ENCODE assay signal across 26 mouse cellular contexts in genomic region chr2:180086637-180087027, GRCm38 (mm10). TPM values are rescaled to one million over a fixed set of nuclear protein-coding genes. Genes with fewer than 3 reads are reported as not detected.
DNase-seq lines count a peak whose midpoint lies in the region; ATAC-seq and TF ChIP-seq lines count a peak whose summit lies in the region.
"Had no signal": no experiment of that assay in that cellular context is flagged by ENCODE, and none has a peak within 500 bp of the region (broad histone marks: within the 10 kb centered on the region; RNA-seq: fewer than 3 reads in every experiment).

No protein-coding gene starts in this region.

- no peak for TF ChIP-seq CTCF in hindbrain, postnatal 0 days (IDR thresholded peaks at IDR 0.05; ENCODE audit: low read depth)
- no peak for TF ChIP-seq CTCF in kidney, postnatal 0 days (IDR thresholded peaks at IDR 0.05; ENCODE audit: low read depth)
- TF ChIP-seq CTCF in lung, adult 2 months (IDR thresholded peaks at IDR 0.05; ENCODE audit: insufficient read depth, low read length), result no peak

- no peaks in the 10 kb centered on the region for H3K4me1 ChIP-seq in hindbrain, embryonic 11.5 days (replicated peaks; ENCODE audit: control insufficient read depth, insufficient read depth, low read length)
- no peaks in the 10 kb centered on the region for H3K4me1 ChIP-seq in hindbrain, postnatal 0 days (ENCODE audit: insufficient read depth, low read length)
- H3K4me1 ChIP-seq in kidney, postnatal 0 days (replicated peaks; ENCODE audit: insufficient read depth, low read length), result no peaks in the 10 kb centered on the region
- peaks cover 5% of the 10 kb centered on the region; the same call in 1 of the 2 replicates for H3K4me1 ChIP-seq in neural tube, embryonic 13.5 days (replicated peaks)
- H3K4me1 ChIP-seq in lung, adult 2 months (ENCODE audit: control insufficient read depth, insufficient read depth, low read length), result no peaks in the 10 kb centered on the region
- H3K4me1 ChIP-seq: embryonic facial prominence, embryonic 15.5 days; heart, embryonic 12.5 days; heart, embryonic 15.5 days had no signal

- H3K36me3 ChIP-seq in hindbrain, embryonic 11.5 days (ENCODE audit: control insufficient read depth, insufficient read depth, low read length), result peaks cover 2% of the 10 kb centered on the region; the same call in 1 of the 2 replicates
- H3K36me3 ChIP-seq in hindbrain, postnatal 0 days (ENCODE audit: insufficient read depth, low read length), result peaks cover 20% of the 10 kb centered on the region; the same call in 1 of the 2 replicates
- 0 out of 2 replicates have a peak, but pooled peaks cover 4% of the 10 kb centered on the region for H3K36me3 ChIP-seq in kidney, postnatal 0 days (ENCODE audit: insufficient read depth, low read length)
- peaks cover 44% of the 10 kb centered on the region for H3K36me3 ChIP-seq in neural tube, embryonic 13.5 days

- H3K9me3 ChIP-seq in hindbrain, embryonic 11.5 days (ENCODE audit: control insufficient read depth, low read length), result no peaks in the 10 kb centered on the region
- H3K9me3 ChIP-seq in hindbrain, postnatal 0 days (ENCODE audit: low read length), result no peaks in the 10 kb centered on the region
- no peaks in the 10 kb centered on the region for H3K9me3 ChIP-seq in kidney, postnatal 0 days (replicated peaks; ENCODE audit: low read length)
- no peaks in the 10 kb centered on the region for H3K9me3 ChIP-seq in neural tube, embryonic 13.5 days
- H3K9me3 ChIP-seq: embryonic facial prominence, embryonic 12.5 days; embryonic facial prominence, embryonic 15.5 days; heart, embryonic 12.5 days; heart, embryonic 15.5 days had no signal

- no peak overlapping the region for H3K27ac ChIP-seq in hindbrain, embryonic 11.5 days (ENCODE audit: low read depth, low read length)
- no peak overlapping the region for H3K27ac ChIP-seq in hindbrain, postnatal 0 days
- no peak overlapping the region for H3K27ac ChIP-seq in kidney, postnatal 0 days
- peak overlapping the region; percentile 23; the same call in 1 of the 2 replicates for H3K27ac ChIP-seq in neural tube, embryonic 13.5 days (replicated peaks)
- H3K27ac ChIP-seq: embryonic facial prominence, embryonic 12.5 days; embryonic facial prominence, embryonic 15.5 days; gastrocnemius, adult 2 months; heart, embryonic 15.5 days had no signal

- 87% methylated on average over 5 of the region's 5 CpGs for WGBS in hindbrain, embryonic 11.5 days
- whole genome bisulfite sequencing in hindbrain, postnatal 0 days, result 76% methylated on average over 5 of the region's 5 CpGs
- WGBS in kidney, postnatal 0 days, result 81% methylated on average over 5 of the region's 5 CpGs
- 75% methylated on average over 5 of the region's 5 CpGs for WGBS in neural tube, embryonic 13.5 days
- 80% methylated on average over 5 of the region's 5 CpGs for WGBS in lung, adult 2 months

- no peak overlapping the region for H3K4me2 ChIP-seq in hindbrain, embryonic 11.5 days (replicated peaks; ENCODE audit: low read depth, low read length)
- no peak overlapping the region for H3K4me2 ChIP-seq in hindbrain, postnatal 0 days (ENCODE audit: low read depth, low read length)
- H3K4me2 ChIP-seq in kidney, postnatal 0 days (ENCODE audit: low read length), result no peak overlapping the region
- H3K4me2 ChIP-seq in neural tube, embryonic 13.5 days, result no peak overlapping the region
- H3K4me2 ChIP-seq: embryonic facial prominence, embryonic 12.5 days; embryonic facial prominence, embryonic 15.5 days; heart, embryonic 12.5 days; heart, embryonic 15.5 days had no signal

- no peak for TF ChIP-seq POLR2A in lung, adult 2 months (IDR thresholded peaks at IDR 0.05; ENCODE audit: borderline replicate concordance, extremely low read depth, low read depth, low read length)

- no peak overlapping the region for H3K4me3 ChIP-seq in hindbrain, embryonic 11.5 days (ENCODE audit: low read depth, low read length)
- no peak overlapping the region for H3K4me3 ChIP-seq in hindbrain, postnatal 0 days (ENCODE audit: low read length)
- no peak overlapping the region for H3K4me3 ChIP-seq in kidney, postnatal 0 days (replicated peaks; ENCODE audit: low read depth, low read length)
- H3K4me3 ChIP-seq in neural tube, embryonic 13.5 days, result no peak overlapping the region
- no peak overlapping the region for H3K4me3 ChIP-seq in lung, adult 2 months (replicated peaks; ENCODE audit: extremely low read depth, low read depth, low read length)
- H3K4me3 ChIP-seq: embryonic facial prominence, embryonic 12.5 days; embryonic facial prominence, embryonic 15.5 days; gastrocnemius, adult 2 months; heart, embryonic 12.5 days; heart, embryonic 15.5 days had no signal

- DNase-seq in hindbrain, embryonic 11.5 days (ENCODE audit: low spot score), result no peak
- DNase-seq in hindbrain, postnatal 0 days (ENCODE audit: low spot score), result no peak
- no peak for DNase-seq in kidney, postnatal 0 days (ENCODE audit: low spot score)
- no peak for DNase-seq in kidney, postnatal 4 days
- no peak for DNase-seq in neural tube, embryonic 10.5 days (ENCODE audit: extremely low spot score, low spot score)
- DNase-seq in lung, adult 2 months, result no peak
- DNase-seq: adrenal gland, adult 8-10 months; adrenal gland, postnatal 25 days; cerebellum, adult 9-10 months; forebrain, postnatal 0 days; gastrocnemius, adult 2 months; gastrocnemius, postnatal 14 days; heart, adult 18-20 months; heart, postnatal 14 days; heart, postnatal 4 days had no signal

- no peak overlapping the region for H3K9ac ChIP-seq in hindbrain, embryonic 11.5 days (ENCODE audit: low read depth, low read length)
- H3K9ac ChIP-seq in hindbrain, postnatal 0 days (replicated peaks; ENCODE audit: low read length), result no peak overlapping the region
- H3K9ac ChIP-seq in kidney, postnatal 0 days (ENCODE audit: low read depth, low read length), result no peak overlapping the region
- no peak overlapping the region for H3K9ac ChIP-seq in neural tube, embryonic 13.5 days
- H3K9ac ChIP-seq: embryonic facial prominence, embryonic 12.5 days; embryonic facial prominence, embryonic 15.5 days; forebrain, postnatal 0 days; heart, embryonic 12.5 days; heart, embryonic 15.5 days had no signal

- ATAC-seq in hindbrain, embryonic 11.5 days (ENCODE audit: low FRiP score), result 0 out of 2 replicates have a peak, but pooled peaks have one; percentile 25
- no peak for ATAC-seq in hindbrain, postnatal 0 days
- 0 out of 2 replicates have a peak, but pooled peaks have one; percentile 5 for ATAC-seq in kidney, postnatal 0 days (replicated peaks; ENCODE audit: low FRiP score, low read depth)
- 0 out of 2 replicates have a peak, but pooled peaks have one; percentile 21 for ATAC-seq in neural tube, embryonic 13.5 days (ENCODE audit: low read depth)
- ATAC-seq: activated CD4-positive, CD25-positive, alpha-beta regulatory T cell, adult 4 months; CD4-positive, CD25-positive, alpha-beta regulatory T cell, adult 4 months; inflammation-experienced regulatory T-cells, adult 6 months; intestine, embryonic 16.5 days had no signal

- no peaks in the 10 kb centered on the region for H3K27me3 ChIP-seq in hindbrain, embryonic 11.5 days (ENCODE audit: control insufficient read depth, insufficient read depth, low read length)
- H3K27me3 ChIP-seq in hindbrain, postnatal 0 days (ENCODE audit: insufficient read depth, low read length), result no peaks in the 10 kb centered on the region
- no peaks in the 10 kb centered on the region for H3K27me3 ChIP-seq in kidney, postnatal 0 days (ENCODE audit: insufficient read depth, low read length)
- H3K27me3 ChIP-seq in neural tube, embryonic 13.5 days, result no peaks in the 10 kb centered on the region
- H3K27me3 ChIP-seq: embryonic facial prominence, embryonic 12.5 days had no signal

RNA-seq across cellular contexts. Expression of gene Mtg2, which starts 16.2 kb away (rescaled TPM):
- 26.3 and 31.5 TPM in 2 replicates for polyA plus RNA-seq in hindbrain, embryonic 11.5 days (2014; fragmentation: Nextera tagmentation; extraction: Ambion mirVana)
- 17.2 and 17.3 TPM in 2 replicates for total RNA-seq in hindbrain, postnatal 0 days (2014; rRNA removed)
- polyA plus RNA-seq in hindbrain, postnatal 0 days (2015; fragmentation: Nextera tagmentation; extraction: Ambion mirVana), result 23.3 and 23.9 TPM in 2 replicates
- 18.6 and 19.3 TPM in 2 replicates for polyA plus RNA-seq in kidney, postnatal 0 days (2015; fragmentation: Nextera tagmentation; extraction: Ambion mirVana)
- 31.5 and 32.9 TPM in 2 replicates for polyA plus RNA-seq in neural tube, embryonic 13.5 days (2015; fragmentation: Nextera tagmentation; extraction: Ambion mirVana)
- polyA plus RNA-seq in lung, adult 2 months (2012; rRNA removed), result 15.2 and 17.1 TPM in 2 replicates

RNA-seq across cellular contexts. Expression of gene Hrh3, which starts 17.7 kb away (rescaled TPM):
- 2.6 and 2.7 TPM in 2 replicates for polyA plus RNA-seq in hindbrain, embryonic 11.5 days (2014; fragmentation: Nextera tagmentation; extraction: Ambion mirVana)
- total RNA-seq in hindbrain, postnatal 0 days (2014; rRNA removed), result 5.9 and 11.4 TPM in 2 replicates
- polyA plus RNA-seq in hindbrain, postnatal 0 days (2015; fragmentation: Nextera tagmentation; extraction: Ambion mirVana), result 3.4 and 3.6 TPM in 2 replicates
- not detected in 2 replicates for polyA plus RNA-seq in kidney, postnatal 0 days (2015; fragmentation: Nextera tagmentation; extraction: Ambion mirVana)
- 2.5 TPM in 2 replicates for polyA plus RNA-seq in neural tube, embryonic 13.5 days (2015; fragmentation: Nextera tagmentation; extraction: Ambion mirVana)
- polyA plus RNA-seq in lung, adult 2 months (2012; rRNA removed), result 0.10 and 0.15 TPM in 2 replicates
- total RNA-seq: common myeloid progenitor, adult 5-6 weeks; gastrocnemius, adult 2 months; heart, adult 18-20 months; heart, postnatal 14 days; heart, postnatal 4 days had no signal
- polyA plus RNA-seq: activated CD4-positive, CD25-positive, alpha-beta regulatory T cell, adult 4 months; C2C12; CD4-positive, CD25-positive, alpha-beta regulatory T cell, adult 4 months; heart, embryonic 12.5 days; heart, embryonic 15.5 days; inflammation-experienced regulatory T-cells, adult 6 months had no signal

RNA-seq across cellular contexts. Expression of gene Osbpl2, which starts 32.5 kb away (rescaled TPM):
- polyA plus RNA-seq in hindbrain, embryonic 11.5 days (2014; fragmentation: Nextera tagmentation; extraction: Ambion mirVana), result 42.1 and 42.2 TPM in 2 replicates
- 39.2 and 44.0 TPM in 2 replicates for total RNA-seq in hindbrain, postnatal 0 days (2014; rRNA removed)
- polyA plus RNA-seq in hindbrain, postnatal 0 days (2015; fragmentation: Nextera tagmentation; extraction: Ambion mirVana), result 56.0 and 57.9 TPM in 2 replicates
- polyA plus RNA-seq in kidney, postnatal 0 days (2015; fragmentation: Nextera tagmentation; extraction: Ambion mirVana), result 33.4 and 34.7 TPM in 2 replicates
- polyA plus RNA-seq in neural tube, embryonic 13.5 days (2015; fragmentation: Nextera tagmentation; extraction: Ambion mirVana), result 61.2 and 64.5 TPM in 2 replicates
- 27.9 and 34.5 TPM in 2 replicates for polyA plus RNA-seq in lung, adult 2 months (2012; rRNA removed)

RNA-seq across cellular contexts. Expression of gene Ss18l1, which starts 44.3 kb away (rescaled TPM):
- 18.5 and 19.9 TPM in 2 replicates for polyA plus RNA-seq in hindbrain, embryonic 11.5 days (2014; fragmentation: Nextera tagmentation; extraction: Ambion mirVana)
- 80.7 and 100 TPM in 2 replicates for total RNA-seq in hindbrain, postnatal 0 days (2014; rRNA removed)
- polyA plus RNA-seq in hindbrain, postnatal 0 days (2015; fragmentation: Nextera tagmentation; extraction: Ambion mirVana), result 34.2 and 37.2 TPM in 2 replicates
- polyA plus RNA-seq in kidney, postnatal 0 days (2015; fragmentation: Nextera tagmentation; extraction: Ambion mirVana), result 3.9 and 4.2 TPM in 2 replicates
- polyA plus RNA-seq in neural tube, embryonic 13.5 days (2015; fragmentation: Nextera tagmentation; extraction: Ambion mirVana), result 44.8 and 45.2 TPM in 2 replicates
- polyA plus RNA-seq in lung, adult 2 months (2012; rRNA removed), result 7.1 and 7.4 TPM in 2 replicates

RNA-seq across cellular contexts. Expression of gene Psma7, which starts 44.4 kb away (rescaled TPM):
- 756 and 797 TPM in 2 replicates for polyA plus RNA-seq in hindbrain, embryonic 11.5 days (2014; fragmentation: Nextera tagmentation; extraction: Ambion mirVana)
- total RNA-seq in hindbrain, postnatal 0 days (2014; rRNA removed), result 196 and 230 TPM in 2 replicates
- 585 TPM in 2 replicates for polyA plus RNA-seq in hindbrain, postnatal 0 days (2015; fragmentation: Nextera tagmentation; extraction: Ambion mirVana)
- polyA plus RNA-seq in kidney, postnatal 0 days (2015; fragmentation: Nextera tagmentation; extraction: Ambion mirVana), result 641 and 676 TPM in 2 replicates
- polyA plus RNA-seq in neural tube, embryonic 13.5 days (2015; fragmentation: Nextera tagmentation; extraction: Ambion mirVana), result 695 and 718 TPM in 2 replicates
- polyA plus RNA-seq in lung, adult 2 months (2012; rRNA removed), result 98.3 and 115 TPM in 2 replicates
